Mouse (Mus musculus) heart, adult 2 months (tissue): Measurements from ENCODE around the gene Tesk1.

Source experiments
- CTCF ChIP-seq: fragments of 200-600 bp; IDR thresholded peaks from 2 replicates; pipeline ENCODE4 v1.8.1; 2022; ENCODE audit warnings: antibody characterized with exemption, mild to moderate bottlenecking, moderate library complexity
- EP300 ChIP-seq: fragments of 200-500 bp; IDR thresholded peaks from 2 replicates; pipeline ENCODE4 v1.6.1; 2011; ENCODE audit warnings: low read depth, low read length, control low read depth; ENCODE audit not compliant: insufficient read depth

- TF ChIP-seq EP300 (no peak), CTCF (no peak)
Measured at GRCm38 (mm10) chr4:43443511-43443910, 1.8 kb downstream of the Tesk1 start.
